Mouse (Mus musculus): ENCODE measurements at regions not wholly inside any gene's neighbourhood (a gene's known extent, or its start where the extent isn't known, plus 50 kb on each side); places are given as distances from the start of the nearest gene placed in this dataset.

GRCm38 (mm10) chr3:112985094-112985636 lies 273.5 kb downstream of the Amy2a5 start:
- intact Hi-C loops (cut with DNase I): no loop called here
- DNase-seq (ENCODE audit: low spot score in 2 of 2): no peak

GRCm38 (mm10) chr3:112953403-112954050 lies 305.1 kb downstream of the Amy2a5 start:
- intact Hi-C loops (cut with DNase I): no loop called here
- DNase-seq (ENCODE audit: low spot score in 2 of 2): no peak

GRCm38 (mm10) chr3:112952227-112952626 lies 306.4 kb downstream of the Amy2a5 start:
- no peak for DNase-seq (ENCODE audit: low spot score in 2 of 2)
- intact Hi-C loops (cut with DNase I): no loop called here

GRCm38 (mm10) chr3:112942036-112942626 lies 316.5 kb downstream of the Amy2a5 start:
- intact Hi-C loops (cut with DNase I): no loop called here
- peak; percentile 2 to 3 for DNase-seq (ENCODE audit: low spot score in 2 of 2)

Measured in left cerebral cortex, postnatal 25 days (tissue).